Mouse (Mus musculus) left cerebral cortex, adult 11 months (tissue): ENCODE measurements around the gene Fosl2.
"Not testable (repeated sequence)": the region's sequence is repeated elsewhere in the genome, so short reads cannot be mapped to it uniquely, and the experiment has no call there.

ENCODE experiments used
- DNase-seq: peaks from one replicate; pipeline ENCODE4 v3.0.0; 2022; ENCODE audit warnings: low spot score

Gene Fosl2

DNA sequence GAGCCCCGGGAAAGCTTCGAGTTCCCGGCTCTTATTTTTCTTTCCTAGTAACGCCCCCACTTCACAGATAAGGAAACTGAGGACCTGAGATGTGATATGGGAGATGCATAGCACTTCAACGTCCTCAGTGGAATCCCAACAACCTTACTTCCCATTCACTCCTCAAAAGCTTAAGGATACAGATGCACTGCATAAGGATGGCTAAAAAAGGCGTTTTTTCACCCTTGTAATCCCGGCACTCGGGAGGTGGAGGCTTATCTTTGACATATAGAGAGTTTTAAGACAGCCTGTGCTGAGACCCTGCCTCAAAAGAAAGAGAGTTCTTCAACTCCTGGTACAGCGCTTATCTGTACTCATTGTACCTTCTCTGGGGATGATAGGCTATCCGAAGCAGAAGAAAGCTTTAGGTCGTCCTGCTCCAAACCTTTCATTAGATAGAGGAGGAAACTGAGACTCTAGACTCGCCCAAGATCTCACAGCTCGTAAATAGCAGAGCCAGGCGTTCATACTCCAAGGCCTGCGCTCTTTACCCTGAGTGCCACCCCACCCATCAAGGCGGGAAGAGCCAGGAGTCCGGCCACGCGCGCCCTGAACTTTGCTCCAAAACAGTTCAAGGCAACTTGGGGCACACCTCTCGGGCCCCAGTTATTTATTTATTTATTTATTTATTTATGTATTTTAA, 1.4 kb upstream of the Fosl2 start:
- no peak for DNase-seq

GRCm38 (mm10) chr5:32134903-32135335, 682 bp upstream of the Fosl2 start:
- DNase-seq, result peak; percentile 66

DNA sequence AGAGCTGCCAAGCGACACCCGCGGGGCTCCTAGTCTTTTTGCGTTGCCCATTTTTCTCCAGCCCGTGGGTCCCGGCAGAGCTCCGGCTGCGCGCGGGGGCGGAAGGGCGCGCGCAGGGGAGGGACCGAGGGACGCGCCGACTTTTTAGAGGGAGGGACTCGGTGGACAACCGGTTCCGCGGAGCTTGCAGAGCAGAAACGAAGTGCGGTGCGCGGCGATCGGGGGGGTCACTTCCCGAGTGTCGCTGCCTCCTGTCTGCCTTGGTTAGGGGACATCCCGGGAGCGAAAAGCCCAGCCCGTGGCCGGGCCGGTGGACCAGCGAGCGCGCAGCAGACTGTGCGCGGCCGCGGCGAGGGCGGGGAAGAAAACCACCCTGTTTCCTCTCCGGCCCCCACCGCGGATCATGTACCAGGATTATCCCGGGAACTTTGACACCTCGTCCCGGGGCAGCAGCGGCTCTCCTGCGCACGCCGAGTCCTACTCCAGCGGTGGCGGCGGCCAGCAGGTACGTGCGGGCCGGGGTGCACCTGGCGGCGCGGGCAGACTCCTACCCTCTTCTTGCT, 781 bp downstream of the Fosl2 start:
- no peak for DNase-seq

- DNase-seq, result no peak
Observed at GRCm38 (mm10) chr5:32137106-32137522, 1.5 kb downstream of the Fosl2 start.

DNA sequence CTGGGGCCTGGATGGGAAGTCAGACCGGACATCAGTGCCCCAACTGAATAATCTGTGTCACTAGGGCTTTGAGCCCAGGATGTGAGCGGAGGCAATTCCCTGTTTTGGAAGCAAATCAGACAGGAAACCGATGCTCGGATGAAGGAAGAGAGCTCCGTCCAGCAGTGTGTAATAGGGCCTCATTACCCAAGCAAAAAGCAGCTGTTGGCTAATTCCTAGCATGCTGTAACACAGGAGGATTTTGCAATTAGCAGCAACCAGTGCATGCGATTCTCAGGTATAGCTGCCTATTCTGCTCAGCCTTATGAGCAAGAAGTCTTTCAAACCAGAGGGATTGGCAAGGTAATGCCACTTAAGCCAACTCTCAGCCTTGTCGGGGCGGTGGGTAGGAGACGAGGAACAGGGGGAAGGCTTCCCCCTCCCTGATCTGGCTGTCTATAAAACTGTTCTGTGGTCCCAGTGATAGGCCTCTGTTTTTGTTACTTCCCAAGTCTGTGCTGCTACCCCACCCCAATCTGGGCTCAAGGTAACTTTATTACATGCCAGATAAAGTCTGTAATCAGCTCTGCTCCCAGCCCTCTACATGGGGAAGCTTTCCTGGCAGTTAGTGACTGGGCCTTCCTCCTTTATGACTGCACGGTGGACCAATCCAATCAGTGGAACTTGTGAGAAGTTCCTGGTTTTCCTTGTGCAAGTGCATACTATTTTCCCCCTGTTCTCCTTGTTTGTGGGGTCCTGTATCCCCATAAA, 3.0 kb downstream of the Fosl2 start:
- DNase-seq, result no peak

DNA sequence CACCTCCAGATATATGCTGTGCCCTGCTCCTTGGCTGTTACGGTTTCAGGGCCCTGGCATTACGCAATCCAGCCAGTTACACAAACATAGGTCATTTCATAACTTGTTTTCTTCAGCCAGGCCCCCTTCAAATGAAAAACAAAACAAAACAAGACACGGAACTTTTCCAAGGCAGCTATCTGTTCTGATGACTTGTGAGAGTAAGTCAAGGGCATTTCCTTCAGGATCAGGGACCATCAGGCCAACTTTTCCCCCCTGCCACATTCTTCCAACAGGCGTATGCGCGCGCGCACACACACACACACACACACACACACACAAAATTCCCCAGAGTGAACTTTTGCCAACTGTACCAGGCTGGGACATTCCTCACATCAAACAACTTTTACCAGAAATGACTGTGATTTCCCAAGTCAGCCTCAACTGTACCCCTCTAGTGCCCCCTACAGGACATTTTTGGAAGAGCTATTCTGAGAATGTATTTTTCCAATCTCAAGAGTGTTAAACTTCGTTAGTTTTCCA, 4.0 kb downstream of the Fosl2 start:
- DNase-seq, result no peak

DNA sequence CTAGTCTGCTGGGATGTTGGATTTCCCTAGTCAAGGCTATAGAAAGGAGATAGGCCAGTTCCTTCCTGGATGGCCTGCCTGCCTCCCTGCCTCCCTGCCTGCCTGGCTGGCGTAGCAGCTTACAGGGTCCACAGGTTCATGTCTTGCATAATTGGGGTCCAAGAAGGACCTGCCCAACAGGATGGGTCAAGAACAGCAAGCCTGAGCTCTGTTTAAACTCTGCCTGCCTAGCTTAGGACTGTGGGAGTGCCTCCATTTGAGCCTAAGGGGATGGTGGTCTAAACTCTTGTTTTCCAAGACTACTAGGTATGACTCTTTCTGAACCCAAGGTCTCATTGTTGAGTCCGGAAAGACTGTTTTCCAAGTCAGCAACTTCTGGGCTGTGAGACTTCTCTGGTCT, 6.3 kb downstream of the Fosl2 start:
- DNase-seq, result no peak

GRCm38 (mm10) chr5:32143433-32143970, 7.9 kb downstream of the Fosl2 start:
- no peak for DNase-seq

DNA sequence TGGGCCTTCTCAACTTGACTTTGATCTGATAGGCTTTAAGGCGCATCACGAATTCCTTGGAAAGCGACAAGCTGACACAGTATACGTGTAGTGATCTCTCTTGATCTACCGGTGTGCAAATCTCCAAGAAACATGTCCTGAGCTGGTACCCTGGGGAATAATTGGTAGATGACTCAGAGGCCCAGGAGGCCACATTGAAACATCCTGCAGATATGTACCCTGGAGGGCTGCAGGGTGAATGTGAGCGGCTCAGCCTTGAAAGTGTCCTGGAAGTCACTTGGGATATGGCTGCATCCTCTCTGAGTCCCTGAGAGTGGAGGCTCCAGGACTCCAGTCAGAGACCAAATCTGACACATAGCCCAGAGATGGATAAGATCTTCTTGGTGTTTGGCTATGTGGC, 10.7 kb downstream of the Fosl2 start:
- DNase-seq, result no peak

GRCm38 (mm10) chr5:32148593-32148992, 13.0 kb downstream of the Fosl2 start:
- no peak for DNase-seq

GRCm38 (mm10) chr5:32151244-32151643, 15.6 kb downstream of the Fosl2 start:
- no peak for DNase-seq

DNA sequence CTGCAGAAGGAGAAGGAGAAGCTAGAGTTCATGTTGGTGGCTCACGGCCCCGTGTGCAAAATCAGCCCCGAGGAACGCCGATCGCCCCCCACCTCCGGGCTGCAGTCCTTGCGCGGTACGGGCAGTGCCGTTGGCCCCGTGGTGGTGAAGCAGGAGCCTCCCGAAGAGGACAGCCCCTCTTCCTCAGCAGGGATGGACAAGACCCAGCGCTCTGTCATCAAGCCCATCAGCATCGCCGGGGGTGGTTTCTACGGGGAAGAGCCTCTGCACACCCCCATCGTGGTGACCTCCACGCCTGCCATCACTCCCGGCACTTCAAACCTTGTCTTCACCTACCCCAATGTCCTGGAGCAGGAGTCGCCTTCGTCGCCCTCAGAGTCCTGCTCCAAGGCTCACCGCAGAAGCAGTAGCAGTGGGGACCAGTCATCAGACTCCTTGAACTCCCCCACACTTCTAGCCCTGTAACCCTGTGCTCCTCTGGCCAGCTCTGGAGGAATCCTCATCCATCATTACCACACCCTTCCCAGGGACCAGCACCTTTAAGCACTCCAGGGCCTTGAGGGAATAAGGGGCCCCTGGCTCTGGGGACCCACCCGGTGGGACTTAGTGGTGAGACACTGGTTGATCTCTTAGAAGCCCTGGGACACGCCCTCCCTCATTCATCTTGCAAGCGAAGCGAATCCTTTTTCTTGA, 17.3 kb downstream of the Fosl2 start:
- DNase-seq, result no peak

GRCm38 (mm10) chr5:32153418-32153740, 17.8 kb downstream of the Fosl2 start:
- no peak for DNase-seq

DNA sequence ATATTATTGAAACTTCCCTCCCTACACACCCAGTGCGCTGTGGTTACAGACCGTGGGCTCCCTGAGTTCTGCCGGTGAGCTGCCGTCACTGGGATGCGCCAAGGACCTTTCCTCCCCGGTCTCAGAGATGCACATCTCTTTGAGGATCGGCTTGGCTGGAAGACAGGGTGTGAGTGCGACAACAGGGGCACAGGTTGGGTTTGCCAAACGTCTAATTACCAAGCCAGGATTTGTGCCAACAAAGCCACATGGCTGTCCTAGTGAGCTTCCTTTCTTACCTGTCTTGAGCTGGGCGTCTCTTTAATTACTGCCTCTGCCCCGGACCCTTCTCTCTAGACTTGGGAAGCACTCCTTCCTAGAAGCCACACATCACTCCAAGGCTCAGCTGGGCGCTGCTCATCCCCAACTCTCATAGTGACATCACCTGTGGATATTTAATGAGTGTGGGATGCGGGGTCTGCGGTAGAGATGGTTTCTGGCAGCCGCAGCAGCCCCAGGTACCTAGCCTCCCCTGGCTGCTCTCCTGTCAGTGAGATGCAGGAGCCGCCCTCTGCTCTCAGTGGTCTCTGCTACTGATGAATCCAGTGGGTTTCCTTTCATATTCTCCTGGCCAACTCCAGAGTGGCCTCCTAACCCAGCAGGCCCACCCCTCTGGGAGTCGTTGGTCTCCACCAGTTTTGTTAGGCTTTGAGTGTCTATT, 18.3 kb downstream of the Fosl2 start:
- DNase-seq, result no peak

- no peak for DNase-seq
Observed at GRCm38 (mm10) chr5:32154931-32155688, 19.5 kb downstream of the Fosl2 start.

GRCm38 (mm10) chr5:32155927-32156326, 20.3 kb downstream of the Fosl2 start:
- DNase-seq, result no peak

GRCm38 (mm10) chr5:32163478-32164043, 28.0 kb downstream of the Fosl2 start:
- no peak for DNase-seq

- DNase-seq, result no peak
Observed at GRCm38 (mm10) chr5:32172188-32172587, 36.6 kb downstream of the Fosl2 start.

GRCm38 (mm10) chr5:32176800-32177199, 41.2 kb downstream of the Fosl2 start:
- DNase-seq, result no peak

DNA sequence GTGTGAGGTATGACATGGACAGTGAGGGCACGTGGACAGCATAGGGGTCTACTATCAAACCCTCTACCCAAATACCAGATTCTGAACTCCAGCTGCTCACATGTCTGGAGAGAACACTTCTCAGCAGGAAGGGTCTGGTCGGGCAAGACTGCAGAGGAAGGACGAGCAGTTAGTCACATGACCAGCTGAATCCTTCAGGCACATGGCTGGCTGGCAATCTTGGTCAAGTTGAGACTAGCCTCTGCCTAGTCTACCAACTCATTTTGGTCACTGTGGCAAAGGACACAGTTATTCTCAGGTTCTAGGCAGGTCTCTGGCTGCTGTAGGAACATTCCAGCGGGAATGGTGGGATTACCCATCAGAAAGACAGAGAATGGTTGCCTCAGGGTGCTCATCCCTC, 42.1 kb downstream of the Fosl2 start:
- no peak for DNase-seq

GRCm38 (mm10) chr5:32178720-32179119, 43.1 kb downstream of the Fosl2 start:
- DNase-seq, result not testable (repeated sequence)
